Mouse (Mus musculus): ENCODE results near the gene Slc35d2.

The Slc35d2 gene

DNA sequence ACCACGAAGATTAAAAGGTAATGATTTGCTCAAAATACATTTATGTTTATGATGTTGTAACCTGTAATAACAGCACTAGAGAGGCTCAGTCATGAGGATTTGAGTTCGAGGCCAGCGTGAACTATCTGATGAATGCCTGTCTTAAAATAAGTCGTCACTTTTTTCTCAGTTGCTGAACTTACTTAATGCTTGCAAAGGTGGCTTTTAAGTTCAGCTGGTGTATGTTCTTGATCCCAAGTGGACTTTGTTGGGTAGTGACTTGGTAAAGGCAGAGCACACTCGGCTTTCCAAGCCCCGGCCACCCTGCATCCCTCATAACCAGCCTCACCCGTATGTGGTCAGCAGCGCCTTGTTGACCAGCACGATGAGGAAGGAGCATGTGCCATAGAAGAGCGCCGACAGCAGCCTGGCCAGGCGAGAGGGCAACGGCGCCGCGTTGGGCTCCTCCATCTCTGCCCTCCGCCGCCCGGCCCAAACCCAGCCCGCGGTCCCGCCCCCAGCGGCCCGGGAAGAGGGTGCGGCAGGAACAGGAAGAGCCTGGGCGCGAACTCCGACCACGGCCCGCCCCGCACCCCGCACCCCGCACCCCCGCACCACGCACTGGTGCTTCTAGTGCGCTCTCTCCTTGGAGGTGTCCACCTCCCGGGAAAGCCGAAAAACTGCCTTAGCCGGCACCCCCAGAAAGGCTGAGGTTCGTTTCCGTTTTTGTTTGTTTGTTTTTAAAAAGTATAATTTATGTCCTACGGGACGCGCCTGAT, at the start of gene Slc35d2:
TSS of gene Slc35d2 (minus strand) at position 511 of the 758 bp plus-strand sequence.
- peak; percentile 77 to 92 for DNase-seq

GRCm38 (mm10) chr13:64178000-64178399, 48.8 kb upstream of the Slc35d2 start:
- no peak for DNase-seq

GRCm38 (mm10) chr13:64169746-64170145, 40.6 kb upstream of the Slc35d2 start:
- DNase-seq: no peak

DNA sequence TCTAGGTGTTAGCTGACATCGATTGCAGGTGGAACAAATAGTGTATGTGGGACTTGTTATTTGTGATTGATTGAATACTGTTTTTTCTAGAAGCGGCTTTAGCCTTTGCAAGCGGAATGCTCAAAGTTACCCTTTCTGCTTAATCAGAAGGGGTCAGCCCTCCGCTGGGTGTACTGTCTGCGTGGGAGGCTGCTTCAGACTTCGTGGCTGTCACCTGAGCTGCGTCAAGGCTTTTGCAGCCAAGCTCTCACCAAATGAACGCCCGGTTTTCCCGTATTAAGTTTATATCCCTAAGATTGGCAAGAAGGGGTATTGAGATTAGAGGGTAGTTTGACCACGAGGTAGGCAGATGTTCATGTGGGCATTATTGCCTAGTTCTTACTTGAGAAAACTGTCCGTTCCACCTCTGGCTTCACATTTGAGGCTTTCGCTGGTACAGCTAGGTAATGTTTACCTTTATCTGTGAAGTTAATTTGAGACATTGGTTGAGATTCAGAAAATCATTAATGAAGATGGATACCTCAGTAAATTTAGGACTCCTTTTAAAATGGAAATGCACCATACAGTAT, 34.1 kb upstream of the Slc35d2 start:
- peak in 1 of 2 experiments; percentile 20 for DNase-seq

- peak in 1 of 2 experiments; percentile 7 for DNase-seq
These were observed 33.5 kb upstream of the Slc35d2 start for GRCm38 (mm10) chr13:64162626-64163025.

- no peak for DNase-seq
These were observed 32.9 kb upstream of the Slc35d2 start for GRCm38 (mm10) chr13:64161916-64162611.

GRCm38 (mm10) chr13:64161548-64161915, 32.4 kb upstream of the Slc35d2 start, which contains the start of gene Habp4:
Gene Habp4 (plus strand): TSS chr13:64161824.
- peak; percentile 99 for DNase-seq

GRCm38 (mm10) chr13:64156966-64157365, 27.8 kb upstream of the Slc35d2 start:
- no peak for DNase-seq

DNA sequence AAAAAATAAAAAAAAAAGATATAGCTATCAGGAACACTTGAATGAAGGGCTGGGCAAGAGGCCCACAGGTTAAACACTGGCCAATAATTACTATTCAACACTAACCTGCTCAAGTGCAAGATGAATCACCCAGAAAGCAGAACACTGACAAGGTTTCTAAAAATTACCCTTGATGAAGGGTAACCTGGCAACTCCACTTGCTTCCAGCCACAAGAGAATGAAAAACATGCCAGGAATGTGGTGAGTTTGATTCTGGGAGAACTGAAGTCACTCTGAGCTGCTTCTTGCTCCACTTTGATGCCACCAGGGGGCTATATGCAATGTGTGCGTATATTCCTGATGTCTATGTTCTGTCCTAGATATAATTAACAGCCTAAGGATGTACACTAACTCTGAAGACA, 26.0 kb upstream of the Slc35d2 start:
- peak; percentile 43 to 50 for DNase-seq

- no peak for DNase-seq
These were observed 25.5 kb upstream of the Slc35d2 start for GRCm38 (mm10) chr13:64154651-64155050.

- peak; percentile 88 to 94 for DNase-seq
These were observed 24.6 kb upstream of the Slc35d2 start for GRCm38 (mm10) chr13:64153751-64154267.

DNA sequence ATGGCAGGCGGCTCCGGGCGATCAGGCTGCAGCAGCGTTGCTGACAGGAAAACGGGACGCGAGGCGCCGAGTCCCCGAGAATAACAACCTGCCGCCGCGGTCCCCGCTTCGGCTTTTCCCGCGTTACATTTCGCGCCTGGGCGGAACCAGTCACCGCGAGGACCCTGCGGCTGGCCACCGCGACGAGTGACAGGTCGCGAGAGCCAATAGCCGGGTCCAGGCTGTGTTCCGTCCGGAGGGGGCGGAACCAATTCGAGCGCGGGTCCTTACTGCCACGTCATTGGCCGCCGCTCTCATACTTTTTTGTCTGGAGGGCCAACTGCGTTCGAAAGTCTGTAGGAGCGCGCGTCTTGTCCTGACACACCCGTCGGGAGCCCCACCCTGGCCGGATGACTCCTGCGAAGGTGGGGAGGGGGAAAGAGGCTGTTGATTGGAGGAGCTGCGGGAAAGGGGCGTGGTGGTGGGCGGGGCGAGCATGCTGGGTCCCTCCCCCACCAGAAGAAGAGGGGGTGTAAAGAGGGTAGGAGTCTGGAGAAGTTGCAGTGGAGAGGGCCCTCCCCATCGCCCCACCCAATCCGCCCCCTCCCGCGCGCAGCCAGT, 24.0 kb upstream of the Slc35d2 start, which contains the start of gene Zfp367:
TSS of gene Zfp367 (minus strand) at position 120 of the 600 bp plus-strand sequence.
- DNase-seq: peak; percentile 98 to 100

DNA sequence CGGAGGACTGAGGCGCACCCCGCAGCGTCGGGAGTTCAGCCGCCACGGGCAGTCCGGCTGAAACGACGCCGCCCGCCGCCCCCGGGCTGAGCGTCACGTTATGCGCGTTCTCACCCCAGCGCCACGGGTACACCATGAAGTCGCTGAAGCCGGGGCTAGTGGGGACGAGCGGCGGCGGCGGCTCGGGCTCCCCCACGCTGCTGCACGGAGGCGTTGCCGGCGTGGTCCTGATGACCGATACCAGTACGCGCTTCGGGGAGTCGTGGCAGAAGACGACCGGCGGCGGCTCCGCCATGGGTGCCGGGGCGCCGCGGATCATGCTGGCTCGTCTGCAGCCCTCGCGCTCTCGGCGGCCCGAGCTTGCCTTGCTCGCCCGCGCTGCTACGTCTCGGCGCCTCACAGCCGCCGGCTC, 23.5 kb upstream of the Slc35d2 start:
- DNase-seq: no peak

GRCm38 (mm10) chr13:64152241-64152669, 23.1 kb upstream of the Slc35d2 start:
- DNase-seq: peak; percentile 91 to 95

DNA sequence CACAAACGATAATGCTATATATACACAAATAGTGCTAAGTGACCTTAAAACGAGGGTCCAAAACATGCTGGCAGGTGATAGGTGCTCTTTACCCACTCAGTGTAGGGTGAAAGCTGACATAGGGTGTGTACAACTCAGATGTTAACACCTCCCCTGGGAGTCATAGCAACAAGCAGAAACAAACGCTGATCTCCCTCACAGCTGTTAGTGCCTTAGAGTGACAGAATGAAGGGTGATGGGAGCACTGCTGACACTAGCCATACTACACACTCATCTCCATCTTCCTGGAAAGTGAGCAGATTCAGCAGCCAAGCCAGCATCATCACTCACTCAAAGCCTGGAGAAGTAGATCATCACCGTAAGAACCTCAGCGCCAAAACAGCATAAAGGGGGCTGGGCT, 21.0 kb upstream of the Slc35d2 start:
- DNase-seq: no peak

- peak; percentile 69 to 82 for DNase-seq
These were observed 628 bp upstream of the Slc35d2 start for GRCm38 (mm10) chr13:64129616-64130375.

DNA sequence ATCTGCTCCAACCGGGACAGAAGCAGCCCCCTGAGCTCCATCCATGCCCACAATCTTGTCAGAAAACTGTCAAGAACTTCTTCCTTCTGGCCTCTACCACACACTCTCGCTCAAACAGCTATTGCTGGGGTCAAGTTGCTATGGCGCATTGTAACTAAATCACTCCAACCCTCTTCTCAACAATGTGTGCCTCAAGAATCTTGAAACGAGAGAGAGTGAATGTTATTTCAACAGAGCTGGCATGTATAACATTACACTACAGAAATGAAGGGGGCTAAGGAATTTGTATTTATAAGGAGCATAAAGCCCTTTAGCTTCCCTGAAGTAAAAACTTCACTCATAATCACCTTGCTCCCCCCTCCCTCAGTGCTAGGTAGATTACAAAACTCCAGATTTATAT, 2.9 kb downstream of the Slc35d2 start:
- no peak for DNase-seq

GRCm38 (mm10) chr13:64124886-64125285, 4.3 kb downstream of the Slc35d2 start:
- DNase-seq: no peak

GRCm38 (mm10) chr13:64123491-64124188, 5.5 kb downstream of the Slc35d2 start:
- peak in 1 of 2 experiments; percentile 23 for DNase-seq

GRCm38 (mm10) chr13:64120760-64121159, 8.4 kb downstream of the Slc35d2 start:
- DNase-seq: no peak

GRCm38 (mm10) chr13:64117442-64117841, 11.7 kb downstream of the Slc35d2 start:
- no peak for DNase-seq
